Mouse (Mus musculus) forebrain, postnatal 0 days (tissue): ENCODE data around the gene Rbm4. TPM values are rescaled to one million over a fixed set of nuclear protein-coding genes. Genes with fewer than 3 reads are reported as not detected.
A peak's percentile ranks its signal among the peaks of the same experiment; 100 is the strongest.
"Not testable (repeated sequence)": the region's sequence is repeated elsewhere in the genome, so short reads cannot be mapped to it uniquely, and the experiment has no call there.

Experiments
- ATAC-seq: fragments of 200-750 bp; cut with Nextera tagmentation; 2 replicates; pipeline ENCODE4 v1.8.0; 2017; ENCODE audit warnings: mild to moderate bottlenecking, moderate library complexity
- DNase-seq: peaks from one replicate; pipeline ENCODE4 v3.0.0-alpha.2; 2015
- H3K27ac ChIP-seq: fragments of 300-500 bp; sonication (generic); 2 replicates; pipeline ENCODE4 v1.5.1; 2014; ENCODE audit warnings: low read depth, mild to moderate bottlenecking, antibody characterized with exemption, low read length, moderate library complexity, mixed read lengths
- H3K27me3 ChIP-seq: fragments of 300-500 bp; sonication (generic); 2 replicates; pipeline ENCODE4 v1.6.1; 2014; ENCODE audit warnings: mild to moderate bottlenecking, low read length, mixed read lengths; ENCODE audit not compliant: insufficient read depth
- H3K36me3 ChIP-seq: fragments of 300-500 bp; sonication (generic); 2 replicates; pipeline ENCODE4 v1.6.1; 2014; ENCODE audit warnings: mild to moderate bottlenecking, moderate library complexity; ENCODE audit not compliant: insufficient read depth
- H3K4me1 ChIP-seq: fragments of 300-500 bp; sonication (generic); 2 replicates; pipeline ENCODE4 v1.6.1; 2014; ENCODE audit warnings: antibody characterized with exemption; ENCODE audit not compliant: insufficient read depth
- H3K4me2 ChIP-seq: fragments of 300-500 bp; sonication (generic); 2 replicates; pipeline ENCODE4 v1.6.1; 2014; ENCODE audit warnings: low read depth, mild to moderate bottlenecking, moderate library complexity
- H3K4me3 ChIP-seq: fragments of 300-500 bp; sonication (generic); 2 replicates; pipeline ENCODE4 v1.5.1; 2014; ENCODE audit warnings: low read depth, low read length, mixed read lengths
- H3K9ac ChIP-seq: fragments of 300-500 bp; sonication (generic); 2 replicates; pipeline ENCODE4 v1.6.1; 2014; ENCODE audit warnings: mild to moderate bottlenecking
- H3K9me3 ChIP-seq: fragments of 300-500 bp; sonication (generic); 2 replicates; pipeline ENCODE4 v1.6.1; 2016; ENCODE audit warnings: low read length
- CTCF ChIP-seq: sonication (generic); IDR thresholded peaks from 2 replicates; pipeline ENCODE4 v1.5.1; 2016; ENCODE audit warnings: antibody characterized with exemption, control low read depth, low read depth
- WGBS: fragments of 180-500 bp; shearing (Covaris S2); extraction: QIAGEN DNeasy Blood & Tissue Kit; methylation state at CpG from one replicate; pipeline ENCODE4 v1.1.7; 2014; 5-methylcytosine and 5-hydroxymethylcytosine counted together
- polyA plus RNA-seq: library from polyadenylated mRNA; unstranded; fragments of >200 nt; fragmentation: Nextera tagmentation; extraction: Ambion mirVana; gene quantifications from 2 replicates; pipeline ENCODE4 v1.2.1, GENCODE M21; 2015
- total RNA-seq: library from RNA; depleted of rRNA; stranded (reverse); fragments of >200 nt; gene quantifications from 2 replicates; pipeline ENCODE4 v1.2.3, GENCODE M21; 2014

Gene Rbm4
- total and polyA plus RNA-seq, 2 experiments from 2014 or later: 45.0 to 106 TPM

DNA sequence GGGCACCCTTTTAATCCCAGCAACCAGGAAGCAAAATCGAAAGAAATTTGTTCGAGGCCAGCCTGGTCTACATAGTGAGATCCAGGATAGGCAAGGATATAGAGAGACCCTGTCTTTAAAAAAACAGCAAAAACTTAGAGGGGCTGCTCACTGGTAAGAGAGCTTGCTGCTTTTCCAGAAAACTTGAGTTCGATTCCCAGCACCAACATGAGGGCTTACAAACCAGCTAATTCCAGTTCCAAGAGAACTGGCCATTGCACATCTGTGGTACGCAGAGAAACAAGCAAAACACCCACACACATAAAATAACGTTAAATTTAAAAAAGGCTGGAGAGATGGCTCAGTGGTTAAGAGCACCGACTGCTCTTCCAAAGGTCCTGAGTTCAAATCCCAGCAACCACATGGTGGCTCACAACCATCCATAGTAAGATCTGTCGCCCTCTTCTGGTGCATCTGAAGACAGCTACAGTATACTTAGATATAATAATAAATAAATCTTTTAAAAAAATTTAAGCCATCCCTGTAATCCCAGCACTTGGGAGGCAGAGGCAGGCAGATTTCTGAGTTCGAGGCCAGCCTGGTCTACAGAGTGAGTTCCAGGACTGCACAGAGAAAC lies 18.7 kb upstream of the Rbm4 start:
- H3K27me3 ChIP-seq, ATAC-seq, H3K36me3 ChIP-seq, H3K9me3 ChIP-seq: not testable (repeated sequence)
- peak overlapping the region; percentile 79 for H3K4me2 ChIP-seq
- peak overlapping the region; percentile 76; the same call in 1 of the 2 replicates for H3K9ac ChIP-seq
- WGBS: 83% methylated on average over 8 of the region's 8 CpGs
- DNase-seq: peak; percentile 3
- peak overlapping the region; percentile 93 for H3K27ac ChIP-seq
- H3K4me1 ChIP-seq: peaks cover 17% of the 10 kb centered on the region
- H3K4me3 ChIP-seq: peak overlapping the region; percentile 75
- 0 out of 2 replicates have a peak, but pooled peaks have one; percentile 23 for TF ChIP-seq CTCF

GRCm38 (mm10) chr19:4811909-4812242 lies 18.2 kb upstream of the Rbm4 start:
- no peaks in the 10 kb centered on the region for H3K9me3 ChIP-seq
- peak; percentile 32; the same call in 1 of the 2 replicates for ATAC-seq
- 3% methylated on average over 12 of the region's 12 CpGs for WGBS

GRCm38 (mm10) chr19:4811063-4811908 lies 17.6 kb upstream of the Rbm4 start, which contains the start of the genes Gm21992 and Rbm14:
Gene Gm21992 (minus strand): TSS chr19:4811612.
Gene Rbm14 (minus strand): TSS chr19:4811634.
- H3K4me3 ChIP-seq: peak within 1 kb of the TSS; percentile 75
- peak; percentile 98 for ATAC-seq
- H3K4me1 ChIP-seq: peaks cover 17% of the 10 kb centered on the region
- no peaks in the 10 kb centered on the region for H3K9me3 ChIP-seq
- H3K27ac ChIP-seq: peak within 1 kb of the TSS; percentile 93
- H3K4me2 ChIP-seq: peak within 1 kb of the TSS; percentile 79
- no peaks in the 10 kb centered on the region for H3K36me3 ChIP-seq
- 1% methylated on average over 83 of the region's 83 CpGs for WGBS
- H3K27me3 ChIP-seq: no peaks in the 10 kb centered on the region
- TF ChIP-seq CTCF: no peak
- peak within 1 kb of the TSS; percentile 81 for H3K9ac ChIP-seq
- peak; percentile 99 for DNase-seq

More at GRCm38 (mm10) chr19:4811909-4812242, 18.2 kb upstream of the Rbm4 start:
- Histone ChIP-seq H3K36me3 (no peaks in the 10 kb centered on the region), H3K9ac (peak overlapping the region; percentile 76), H3K27me3 (no peaks in the 10 kb centered on the region), H3K4me3 (peak overlapping the region; percentile 75), H3K4me2 (peak overlapping the region; percentile 79), H3K27ac (peak overlapping the region; percentile 93), H3K4me1 (peaks cover 17% of the 10 kb centered on the region)
- no peak for DNase-seq
- TF ChIP-seq CTCF: no peak

GRCm38 (mm10) chr19:4810746-4811062 lies 17.0 kb upstream of the Rbm4 start:
- H3K27me3 ChIP-seq: no peaks in the 10 kb centered on the region
- peak overlapping the region; percentile 75 for H3K4me3 ChIP-seq
- TF ChIP-seq CTCF: no peak
- under 1% methylated on average over 16 of the region's 17 CpGs for WGBS
- H3K27ac ChIP-seq: peak overlapping the region; percentile 93
- no peak for ATAC-seq
- DNase-seq: no peak
- H3K9me3 ChIP-seq: no peaks in the 10 kb centered on the region
- H3K36me3 ChIP-seq: no peaks in the 10 kb centered on the region
- H3K4me2 ChIP-seq: peak overlapping the region; percentile 79
- peaks cover 17% of the 10 kb centered on the region for H3K4me1 ChIP-seq
- H3K9ac ChIP-seq: peak overlapping the region; percentile 81

GRCm38 (mm10) chr19:4810309-4810708 lies 16.6 kb upstream of the Rbm4 start:
- Histone ChIP-seq H3K4me1 (peaks cover 17% of the 10 kb centered on the region), H3K27ac (peak overlapping the region; percentile 93; the same call in 1 of the 2 replicates), H3K4me3 (peak overlapping the region; percentile 75), H3K9ac (peak overlapping the region; percentile 81), H3K27me3 (no peaks in the 10 kb centered on the region), H3K36me3 (no peaks in the 10 kb centered on the region), H3K4me2 (peak overlapping the region; percentile 79), H3K9me3 (no peaks in the 10 kb centered on the region)
- no peak for DNase-seq
- no peak for ATAC-seq
- WGBS: under 1% methylated on average over 14 of the region's 14 CpGs
- TF ChIP-seq CTCF: no peak

- DNase-seq: no peak
- TF ChIP-seq CTCF: no peak
- Histone ChIP-seq H3K9ac (no peak overlapping the region), H3K4me1 (no peaks in the 10 kb centered on the region), H3K36me3 (peaks cover 41% of the 10 kb centered on the region), H3K27ac (no peak overlapping the region), H3K4me3 (no peak overlapping the region), H3K27me3 (no peaks in the 10 kb centered on the region), H3K4me2 (no peak overlapping the region), H3K9me3 (no peaks in the 10 kb centered on the region)
- ATAC-seq: no peak
- WGBS: 88% methylated on average over 10 of the region's 10 CpGs
Measured at GRCm38 (mm10) chr19:4803283-4803682, 9.6 kb upstream of the Rbm4 start.

DNA sequence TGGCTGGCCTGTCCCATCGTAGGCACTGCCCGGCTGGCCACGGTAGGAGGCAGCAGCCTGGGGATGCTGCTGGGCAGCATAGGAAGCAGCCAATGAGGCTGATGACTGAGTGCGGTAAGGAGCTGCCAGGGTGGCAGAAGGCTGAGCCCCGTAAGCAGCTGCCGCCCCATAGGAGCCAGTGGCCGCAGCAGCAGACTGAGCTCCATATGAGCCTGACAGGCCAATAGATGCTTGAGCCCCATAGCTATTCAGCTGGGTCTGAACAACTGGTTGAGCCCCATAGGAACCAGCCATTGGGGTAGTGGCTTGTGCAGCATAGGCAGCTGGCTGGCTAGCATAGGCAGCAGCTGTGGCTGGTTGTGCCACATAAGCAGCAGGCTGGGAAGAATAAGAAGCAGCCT lies 9.0 kb upstream of the Rbm4 start:
- no peaks in the 10 kb centered on the region for H3K9me3 ChIP-seq
- WGBS: 92% methylated on average over 7 of the region's 7 CpGs
- no peak overlapping the region for H3K4me2 ChIP-seq
- H3K4me3 ChIP-seq: no peak overlapping the region
- no peak overlapping the region for H3K9ac ChIP-seq
- peaks cover 41% of the 10 kb centered on the region for H3K36me3 ChIP-seq
- H3K4me1 ChIP-seq: no peaks in the 10 kb centered on the region
- H3K27me3 ChIP-seq: no peaks in the 10 kb centered on the region
- H3K27ac ChIP-seq: no peak overlapping the region
- DNase-seq: no peak
- peak; percentile 20; the same call in 1 of the 2 replicates for ATAC-seq
- TF ChIP-seq CTCF: no peak
